Mouse (Mus musculus) frontal cortex, postnatal 14 days (tissue): ENCODE measurements around the gene Stxbp4.

Source experiments
- DNase-seq, 2 experiments: peaks; one replicate each; pipeline ENCODE4 v3.0.0; 2022; ENCODE audit warnings: low spot score in 2 of 2

Gene Stxbp4

DNA sequence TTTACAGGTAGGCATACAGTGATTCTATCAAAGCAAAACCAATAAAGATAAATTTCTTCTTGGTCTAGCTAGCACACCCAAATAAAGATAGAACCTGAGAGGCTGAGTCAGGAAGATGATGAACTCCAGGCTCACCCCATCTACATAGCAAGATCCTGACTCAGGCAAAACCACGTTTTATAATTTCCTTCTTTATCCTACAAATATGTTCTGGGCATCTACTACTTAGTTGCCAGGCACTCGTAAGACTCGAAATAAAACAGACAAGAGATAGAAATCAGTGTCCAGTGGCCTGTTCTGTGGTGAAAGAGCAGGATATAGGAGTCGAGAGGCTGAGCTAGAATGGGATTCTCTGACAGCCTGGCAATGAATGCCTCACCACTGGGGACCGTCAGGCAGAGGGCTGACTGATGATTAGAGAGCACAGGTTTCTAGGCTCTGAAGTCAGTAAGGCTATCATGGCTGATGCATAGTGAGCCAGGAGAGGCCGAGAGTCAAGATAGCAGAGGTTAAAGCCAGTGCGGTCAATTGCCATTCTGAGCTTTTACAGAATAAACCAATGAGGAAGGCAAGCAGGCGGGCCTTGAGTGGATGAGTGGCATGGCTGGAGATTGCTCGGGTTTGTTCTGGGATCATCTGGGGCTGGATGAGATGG is 12.5 kb upstream of the Stxbp4 start:
- no peak for DNase-seq

DNA sequence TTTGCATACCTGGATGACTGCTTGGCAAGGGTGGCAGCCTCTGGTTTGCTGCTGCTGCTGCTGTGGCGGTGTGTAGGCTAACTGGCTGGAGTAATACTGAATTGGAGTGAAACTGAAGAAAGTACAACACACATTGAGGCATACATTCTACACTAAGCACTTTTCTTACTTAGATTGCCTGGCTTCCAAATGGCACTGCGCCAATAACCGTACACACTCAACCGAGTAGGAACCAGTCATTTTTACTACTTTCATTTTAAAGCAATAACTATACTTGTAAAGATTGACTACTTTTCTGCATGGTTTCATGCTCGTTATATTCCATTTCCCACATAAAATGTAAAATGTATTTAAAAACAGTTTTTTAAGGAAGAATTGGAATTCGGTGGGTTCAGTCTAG is 11.9 kb upstream of the Stxbp4 start:
- no peak for DNase-seq

- DNase-seq = peak in 1 of 2 experiments; percentile 35
These were observed 487 bp upstream of the Stxbp4 start for GRCm38 (mm10) chr11:90638312-90638830.

DNA sequence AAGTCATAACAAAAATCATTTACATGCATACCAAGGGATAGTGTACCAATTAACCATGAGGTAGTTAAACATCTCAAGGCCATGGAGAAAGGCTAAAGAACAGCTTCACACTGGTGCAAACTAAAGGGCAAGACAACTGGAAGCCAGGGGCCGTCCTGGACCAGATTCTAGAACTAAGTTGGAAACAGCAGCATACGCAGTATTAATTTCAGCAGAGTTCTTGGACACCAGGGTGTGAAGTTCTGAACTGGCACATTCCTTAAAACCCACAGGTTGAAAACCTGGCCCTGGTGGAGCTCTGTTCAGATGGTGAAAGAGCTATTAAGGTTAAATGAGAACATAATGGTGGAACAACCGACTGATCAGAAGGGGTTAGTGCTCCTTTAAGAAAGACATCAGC is 3.2 kb downstream of the Stxbp4 start:
- no peak for DNase-seq

- DNase-seq = no peak
These were observed 5.4 kb downstream of the Stxbp4 start for GRCm38 (mm10) chr11:90632480-90632879.

DNA sequence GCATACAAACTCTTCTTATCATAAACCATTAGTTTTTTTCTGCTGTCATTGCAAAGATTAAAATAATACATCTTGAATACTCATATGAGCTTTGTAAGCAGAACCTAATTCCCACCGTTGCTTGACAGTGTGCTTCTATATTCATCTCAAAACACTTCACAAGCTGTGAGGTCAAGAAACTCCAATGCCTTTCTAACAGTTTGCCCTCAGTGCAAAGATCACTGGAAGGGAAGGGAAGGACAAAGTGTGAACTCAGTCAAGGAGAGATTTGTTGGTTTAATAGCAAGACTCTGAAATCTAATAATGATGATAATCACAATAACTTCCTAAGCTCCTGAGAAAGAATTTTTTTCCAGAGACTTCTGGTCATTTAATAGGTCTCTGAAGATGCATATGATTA is 10.1 kb downstream of the Stxbp4 start:
- DNase-seq = no peak

GRCm38 (mm10) chr11:90625174-90625573 is 12.7 kb downstream of the Stxbp4 start:
- DNase-seq = no peak

- peak in 1 of 2 experiments; percentile 18 for DNase-seq
These were observed 14.4 kb downstream of the Stxbp4 start for GRCm38 (mm10) chr11:90623477-90623876.

DNA sequence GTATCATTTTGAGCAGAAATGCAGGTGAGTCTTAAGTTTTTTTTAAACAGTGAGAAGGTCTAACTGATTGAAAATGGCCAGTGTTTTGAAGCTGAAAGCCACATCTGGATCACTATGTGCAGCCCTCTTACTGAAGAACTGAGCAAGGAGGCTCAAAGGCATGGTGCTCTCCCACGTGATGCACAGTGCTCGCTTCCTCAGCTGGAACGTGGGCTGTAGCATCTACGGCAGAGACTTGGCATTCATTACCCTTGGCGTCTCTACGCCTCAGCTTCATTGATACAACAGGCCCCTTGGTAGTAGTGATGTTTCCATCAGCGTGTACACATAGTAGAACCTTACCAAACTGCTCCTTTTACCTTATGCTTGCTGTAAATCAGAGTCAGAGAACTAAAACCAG is 15.4 kb downstream of the Stxbp4 start:
- DNase-seq = no peak

DNA sequence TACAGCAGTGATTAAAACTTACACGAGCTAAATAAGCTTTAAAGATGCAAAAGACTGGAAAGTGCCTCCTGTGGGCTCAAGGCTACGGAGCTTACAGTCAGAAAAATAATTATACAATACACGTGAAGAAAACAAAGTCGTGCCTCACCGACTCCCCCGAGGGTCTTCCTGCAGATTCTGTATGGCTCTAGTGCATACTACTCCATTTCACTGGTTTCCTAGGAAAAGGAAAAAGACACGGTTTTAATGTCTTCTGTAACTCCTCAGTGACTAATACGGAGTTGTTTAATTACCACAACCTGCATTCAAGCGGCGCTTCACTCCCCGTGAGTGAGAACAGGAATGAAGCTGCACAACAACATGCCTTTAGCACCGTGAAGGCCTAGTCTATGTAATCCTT is 15.8 kb downstream of the Stxbp4 start:
- no peak for DNase-seq

- no peak for DNase-seq
These were observed 21.5 kb downstream of the Stxbp4 start for GRCm38 (mm10) chr11:90616431-90616830.

DNA sequence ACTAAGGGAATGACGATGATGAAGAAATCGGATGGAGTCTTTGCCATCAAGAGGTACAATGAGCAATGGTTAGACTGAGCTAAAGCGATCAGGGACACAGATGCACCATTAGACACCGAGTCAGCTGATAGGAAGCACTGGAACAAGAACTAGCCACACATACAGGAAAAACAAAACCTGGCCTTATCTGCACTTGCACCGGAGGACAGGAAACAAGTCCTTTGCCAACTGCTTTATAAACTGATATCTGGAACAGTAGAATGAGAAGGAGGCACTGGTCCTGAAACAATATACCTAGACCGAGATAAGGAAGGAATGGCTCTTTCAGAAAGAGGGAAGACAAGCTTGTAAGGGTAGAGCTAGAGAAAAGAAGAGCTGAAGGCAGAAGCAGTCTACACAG is 23.1 kb downstream of the Stxbp4 start:
- no peak for DNase-seq

- DNase-seq = no peak
These were observed 25.8 kb downstream of the Stxbp4 start for GRCm38 (mm10) chr11:90612118-90612517.

- no peak for DNase-seq
These were observed 34.8 kb downstream of the Stxbp4 start for GRCm38 (mm10) chr11:90603066-90603465.

DNA sequence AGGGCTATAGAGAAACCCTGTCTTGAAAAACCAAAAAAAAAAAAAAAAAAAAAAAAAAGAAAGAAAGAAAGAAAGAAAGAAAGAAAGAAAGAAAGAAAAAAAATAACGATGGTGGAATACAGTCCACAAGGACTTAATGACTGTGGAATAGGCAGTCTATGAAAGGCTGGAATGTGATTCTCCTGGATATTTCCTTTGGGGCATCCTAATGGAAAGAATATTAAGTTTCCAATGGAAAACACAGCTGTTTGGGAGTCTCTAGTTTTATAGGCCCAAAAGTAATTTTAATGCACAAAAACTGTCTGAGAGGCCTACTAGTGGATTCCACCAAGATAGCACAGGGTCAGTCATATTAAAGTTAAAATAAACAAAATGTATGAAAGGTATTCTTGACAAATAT is 42.1 kb downstream of the Stxbp4 start:
- DNase-seq = no peak

- DNase-seq = no peak
These were observed 46.9 kb downstream of the Stxbp4 start for GRCm38 (mm10) chr11:90590996-90591395.

DNA sequence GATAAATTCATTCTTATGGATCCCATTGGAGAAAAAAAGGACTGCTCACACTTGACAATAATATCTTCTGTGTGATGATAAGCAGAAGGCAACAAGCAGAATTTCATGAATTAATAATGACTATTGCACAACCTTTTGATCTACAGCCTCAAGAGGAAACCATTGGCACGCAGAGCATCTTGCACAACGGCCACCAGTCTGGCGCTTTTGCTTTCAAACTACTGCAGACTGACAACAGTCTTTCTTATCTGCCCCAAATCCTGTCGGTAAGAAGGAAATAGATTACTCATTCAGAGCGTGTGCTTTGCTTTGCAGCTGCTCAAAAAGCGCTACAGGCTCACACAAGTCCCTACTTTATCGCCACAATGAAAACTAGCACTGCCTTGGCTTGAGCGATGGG is 51.7 kb downstream of the Stxbp4 start:
- no peak for DNase-seq

DNA sequence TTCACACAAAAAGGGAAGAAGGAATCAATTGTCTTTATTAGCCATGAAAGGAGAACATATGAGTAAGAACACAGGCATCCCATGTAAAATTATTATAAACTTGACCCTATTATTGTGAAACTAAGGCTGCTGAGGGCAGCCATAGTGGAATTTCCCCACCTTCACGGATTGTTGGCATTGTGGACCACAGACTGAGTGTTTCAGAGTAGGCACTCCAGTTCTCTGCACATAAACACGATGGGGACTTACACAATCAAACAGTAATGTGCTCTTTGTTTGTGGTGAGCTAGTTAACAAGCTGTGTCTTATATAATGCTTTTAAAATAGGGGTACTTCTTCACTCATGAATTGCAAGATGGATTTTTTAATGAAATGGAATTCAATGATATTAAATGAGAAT is 52.1 kb downstream of the Stxbp4 start:
- no peak for DNase-seq

DNA sequence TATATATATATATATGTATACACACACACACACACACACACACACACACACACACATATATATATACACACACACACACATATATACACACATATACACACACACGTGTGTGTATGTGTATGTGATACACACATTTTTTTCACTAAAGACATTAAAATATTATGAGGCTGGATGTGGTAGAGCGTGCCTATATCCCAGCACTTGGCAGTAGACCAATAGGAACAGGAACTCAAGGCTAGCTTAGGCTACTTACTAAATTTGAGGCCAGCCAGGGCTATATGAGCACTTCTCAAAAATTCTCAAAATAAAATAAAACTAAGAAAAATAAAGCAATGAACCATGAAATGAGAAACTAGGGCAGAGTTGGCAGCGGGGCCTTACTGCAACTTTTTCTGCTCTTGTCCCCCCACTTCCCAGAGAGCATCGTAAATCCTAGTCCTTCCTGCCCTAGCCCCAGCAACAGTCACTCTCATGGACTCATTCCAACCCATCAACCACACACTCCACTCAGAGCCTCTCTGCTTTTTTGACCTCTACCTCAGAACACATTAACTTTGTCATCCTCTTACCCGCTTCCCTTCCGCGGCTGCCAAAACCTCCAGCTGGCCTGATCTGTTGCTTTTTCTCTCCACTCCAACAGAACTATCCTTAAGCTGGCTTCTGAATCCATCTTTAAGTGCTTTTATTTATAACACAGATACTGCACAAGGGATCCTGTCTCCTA is 60.7 kb downstream of the Stxbp4 start:
- DNase-seq = no peak

- no peak for DNase-seq
These were observed 61.5 kb downstream of the Stxbp4 start for GRCm38 (mm10) chr11:90576282-90576972.

DNA sequence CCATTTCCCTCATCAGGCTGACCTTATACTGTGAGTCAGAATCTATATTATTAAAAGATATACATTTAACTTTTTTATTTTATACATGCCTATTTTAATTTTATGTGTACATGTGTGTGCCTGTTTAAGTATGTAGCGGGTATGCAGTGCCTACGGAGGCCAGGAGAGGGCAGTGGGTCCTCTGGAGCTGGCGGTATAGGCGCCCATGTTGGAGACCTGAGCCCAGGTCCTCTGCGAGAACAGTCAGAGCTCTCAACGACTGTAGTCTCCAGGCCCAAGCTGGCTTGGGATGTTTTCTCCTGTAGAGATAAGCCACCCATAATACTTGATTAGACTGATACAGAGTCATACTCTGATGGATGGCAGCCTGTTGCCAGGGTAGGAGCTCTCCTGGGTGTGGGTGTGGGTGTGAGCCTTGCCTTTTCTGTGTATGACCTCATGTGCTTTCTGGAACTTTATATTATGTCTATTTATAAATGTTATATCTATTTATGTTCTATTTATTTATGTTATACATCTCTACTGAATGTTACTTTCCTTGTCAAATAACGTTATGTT is 62.3 kb downstream of the Stxbp4 start:
- no peak for DNase-seq

- DNase-seq = no peak
These were observed 67.1 kb downstream of the Stxbp4 start for GRCm38 (mm10) chr11:90570646-90571259.
